Mouse (Mus musculus) heart, embryonic 15.5 days (tissue): Measurements from ENCODE around the gene Erc2. TPM values are rescaled to one million over a fixed set of nuclear protein-coding genes. Genes with fewer than 3 reads are reported as not detected.
A peak's percentile ranks its signal among the peaks of the same experiment; 100 is the strongest.

Experiments
- ATAC-seq: fragments of 200-750 bp; cut with Nextera tagmentation; replicated peaks from 2 replicates; pipeline ENCODE4 v1.8.0; 2017; ENCODE audit warnings: low read depth, moderate TSS enrichment; ENCODE audit not compliant: insufficient number of reproducible peaks, insufficient read depth, low FRiP score
- H3K27ac ChIP-seq: fragments of 300-500 bp; sonication (generic); 2 replicates; pipeline ENCODE4 v1.5.1; 2015; ENCODE audit warnings: mild to moderate bottlenecking, inconsistent platforms
- H3K27me3 ChIP-seq: fragments of 300-500 bp; sonication (generic); 2 replicates; pipeline ENCODE4 v1.6.1; 2015; ENCODE audit warnings: inconsistent platforms
- H3K36me3 ChIP-seq: fragments of 300-500 bp; sonication (generic); 2 replicates; pipeline ENCODE4 v1.6.1; 2015; ENCODE audit warnings: mild to moderate bottlenecking, inconsistent platforms
- H3K4me1 ChIP-seq: fragments of 300-500 bp; sonication (generic); replicated peaks from 2 replicates; pipeline ENCODE4 v1.6.1; 2015; ENCODE audit warnings: inconsistent platforms
- H3K4me2 ChIP-seq: fragments of 300-500 bp; sonication (generic); 2 replicates; pipeline ENCODE4 v1.6.1; 2015; ENCODE audit warnings: inconsistent platforms, mild to moderate bottlenecking, moderate library complexity
- H3K4me3 ChIP-seq: fragments of 300-500 bp; sonication (generic); 2 replicates; pipeline ENCODE4 v1.5.1; 2015; ENCODE audit warnings: mild to moderate bottlenecking, inconsistent platforms
- H3K9ac ChIP-seq: fragments of 300-500 bp; sonication (generic); 2 replicates; pipeline ENCODE4 v1.6.1; 2015; ENCODE audit warnings: mild to moderate bottlenecking, inconsistent platforms
- H3K9me3 ChIP-seq: fragments of 300-500 bp; sonication (generic); replicated peaks from 2 replicates; pipeline ENCODE4 v1.6.1; 2016; ENCODE audit warnings: inconsistent platforms
- WGBS: fragments of 180-500 bp; shearing (Covaris S2); methylation state at CpG from one replicate; pipeline ENCODE4 v1.1.7; 2015; ENCODE audit warnings: mixed read lengths; 5-methylcytosine and 5-hydroxymethylcytosine counted together
- polyA plus RNA-seq: library from polyadenylated mRNA; unstranded; fragments of >200 nt; fragmentation: Nextera tagmentation; extraction: Ambion mirVana; gene quantifications from 2 replicates; pipeline ENCODE4 v1.2.1, GENCODE M21; 2015

Erc2 gene
- polyA plus RNA-seq, 1 experiment from 2014 or later, result 2.2 TPM

DNA sequence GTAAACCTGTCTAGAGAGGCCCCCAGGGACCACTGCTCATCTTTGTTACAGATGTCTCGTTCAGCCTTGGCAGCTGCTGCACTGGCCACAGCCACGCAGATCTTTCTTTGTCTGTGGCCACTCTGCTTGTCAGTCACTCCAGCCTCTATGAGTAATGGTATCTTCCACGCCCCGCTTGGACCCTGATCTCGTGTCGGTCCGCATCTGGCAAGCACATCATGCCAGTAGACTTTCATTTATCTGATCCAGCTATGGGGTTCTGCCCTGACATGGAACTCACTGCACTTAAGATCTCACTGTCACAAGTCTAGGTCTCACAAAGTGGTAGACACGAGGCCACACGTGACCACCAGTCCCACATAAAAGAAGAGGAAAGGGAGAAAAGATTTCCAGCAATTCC, 777.7 kb downstream of the Erc2 start:
- Histone ChIP-seq H3K4me3 (no peak overlapping the region), H3K36me3 (no peaks in the 10 kb centered on the region), H3K9me3 (no peaks in the 10 kb centered on the region), H3K4me2 (no peak overlapping the region), H3K27ac (no peak overlapping the region), H3K9ac (no peak overlapping the region), H3K4me1 (no peaks in the 10 kb centered on the region), H3K27me3 (no peaks in the 10 kb centered on the region)
- ATAC-seq, result no peak
- 84% methylated on average over 9 of the region's 9 CpGs for WGBS

GRCm38 (mm10) chr14:28405277-28405840, 783.1 kb downstream of the Erc2 start:
- WGBS, result 60% methylated on average over 5 of the region's 5 CpGs
- Histone ChIP-seq H3K27ac (no peak overlapping the region), H3K27me3 (no peaks in the 10 kb centered on the region), H3K4me2 (no peak overlapping the region), H3K36me3 (no peaks in the 10 kb centered on the region), H3K4me3 (no peak overlapping the region), H3K9ac (no peak overlapping the region), H3K9me3 (no peaks in the 10 kb centered on the region), H3K4me1 (no peaks in the 10 kb centered on the region)
- ATAC-seq, result no peak; the same call in 1 of the 2 replicates

DNA sequence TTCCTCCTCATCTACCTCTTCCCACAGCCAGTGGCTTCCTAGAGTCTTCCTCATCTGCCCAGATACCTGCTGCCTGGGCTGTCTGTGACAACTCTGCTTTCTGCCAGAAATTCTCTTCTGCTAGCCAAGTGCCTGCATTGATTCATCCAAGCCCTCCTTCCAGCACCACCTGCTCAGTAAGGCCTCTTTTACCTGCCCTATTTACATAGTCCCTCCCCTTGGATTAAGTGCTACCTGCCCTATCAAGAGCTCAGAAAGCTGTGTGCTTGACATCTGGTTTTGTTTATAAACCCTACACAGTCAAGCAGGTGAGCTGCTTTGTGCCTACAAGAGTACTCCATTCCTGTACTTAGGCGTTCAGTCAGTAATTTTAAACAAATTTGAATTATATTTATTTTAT, 787.2 kb downstream of the Erc2 start:
- 83% methylated on average over 1 of the region's 1 CpGs for WGBS
- Histone ChIP-seq H3K27ac (no peak overlapping the region), H3K36me3 (no peaks in the 10 kb centered on the region), H3K4me3 (no peak overlapping the region), H3K9me3 (no peaks in the 10 kb centered on the region), H3K9ac (no peak overlapping the region), H3K27me3 (no peaks in the 10 kb centered on the region), H3K4me1 (peaks cover 20% of the 10 kb centered on the region), H3K4me2 (no peak overlapping the region)
- ATAC-seq, result no peak

DNA sequence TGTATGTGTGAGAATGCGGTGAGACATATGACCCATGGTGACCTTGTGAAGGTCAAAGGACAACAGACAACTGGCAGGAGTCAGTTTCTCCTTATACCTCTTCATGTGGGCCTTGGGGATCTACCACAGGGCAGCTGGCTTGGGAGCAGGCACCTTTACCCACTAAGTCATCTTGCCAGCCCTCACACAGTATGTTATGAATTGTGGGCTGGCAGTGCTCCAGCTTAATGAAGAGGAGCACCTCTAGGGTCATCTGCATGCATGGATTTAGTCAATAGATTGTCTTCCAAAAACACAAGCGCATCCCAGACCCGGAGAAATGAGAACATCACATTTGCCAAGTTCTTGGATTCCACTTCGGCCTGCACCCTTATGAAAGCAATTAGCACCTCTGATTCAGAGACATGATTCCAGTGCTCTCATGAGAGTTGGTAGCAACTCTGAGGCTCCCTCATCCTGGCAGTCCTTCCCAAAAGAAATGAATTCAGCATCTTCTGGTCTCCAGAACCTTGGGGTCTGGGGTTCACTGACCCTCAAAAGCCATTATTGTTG, 787.6 kb downstream of the Erc2 start:
- ATAC-seq, result no peak
- Histone ChIP-seq H3K9ac (no peak overlapping the region), H3K27me3 (no peaks in the 10 kb centered on the region), H3K36me3 (no peaks in the 10 kb centered on the region), H3K9me3 (no peaks in the 10 kb centered on the region), H3K4me1 (peaks cover 20% of the 10 kb centered on the region), H3K4me2 (no peak overlapping the region), H3K4me3 (no peak overlapping the region), H3K27ac (no peak overlapping the region)
- 95% methylated on average over 4 of the region's 4 CpGs for WGBS

- whole genome bisulfite sequencing, result 53% methylated on average over 13 of the region's 13 CpGs
- Histone ChIP-seq H3K4me2 (no peak overlapping the region), H3K9me3 (no peaks in the 10 kb centered on the region), H3K36me3 (no peaks in the 10 kb centered on the region), H3K9ac (no peak overlapping the region), H3K27me3 (no peaks in the 10 kb centered on the region), H3K27ac (no peak overlapping the region), H3K4me1 (peaks cover 20% of the 10 kb centered on the region), H3K4me3 (no peak overlapping the region)
- no peak for ATAC-seq
These were observed 788.6 kb downstream of the Erc2 start for GRCm38 (mm10) chr14:28410789-28411225.

DNA sequence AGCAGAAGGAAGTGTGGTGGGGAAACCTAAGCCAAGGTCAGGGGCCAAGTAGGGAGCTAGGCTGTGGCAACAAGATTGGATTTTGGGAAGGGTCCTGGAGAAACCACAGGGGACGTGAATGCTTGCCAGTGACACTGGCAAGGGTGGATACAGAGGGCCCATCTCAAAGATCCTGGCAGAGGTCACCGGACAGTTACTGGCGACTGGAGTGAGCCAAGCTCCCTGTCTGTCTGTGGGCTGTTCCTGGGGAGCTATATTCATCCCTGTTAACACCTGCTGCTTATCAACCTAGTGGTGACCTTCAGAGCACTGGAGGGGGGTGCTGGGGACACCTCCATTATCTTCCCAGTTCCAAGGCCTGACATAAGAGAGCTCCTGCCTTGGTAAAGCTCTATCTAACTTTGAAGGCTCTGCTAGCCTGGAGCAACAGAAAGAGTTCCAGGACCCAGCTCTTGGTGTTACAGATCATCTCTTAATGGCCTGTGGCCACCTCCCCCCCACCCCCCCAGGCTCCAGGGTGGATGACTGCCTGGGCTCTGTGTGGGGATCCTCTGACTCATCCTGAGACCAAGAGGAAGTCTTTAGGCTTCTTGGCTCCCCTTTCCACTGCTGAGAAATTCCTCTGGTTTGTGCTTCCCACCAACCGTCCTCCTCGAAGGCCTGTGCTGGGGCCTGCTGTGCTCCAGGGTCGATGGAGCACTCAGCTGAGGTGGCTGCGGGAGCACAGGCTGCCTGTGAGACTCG, 790.2 kb downstream of the Erc2 start:
- Histone ChIP-seq H3K27ac (no peak overlapping the region), H3K9me3 (no peaks in the 10 kb centered on the region), H3K9ac (no peak overlapping the region), H3K4me3 (no peak overlapping the region), H3K27me3 (no peaks in the 10 kb centered on the region), H3K36me3 (no peaks in the 10 kb centered on the region), H3K4me1 (peaks cover 32% of the 10 kb centered on the region), H3K4me2 (no peak overlapping the region)
- 61% methylated on average over 8 of the region's 8 CpGs for WGBS
- no peak for ATAC-seq

GRCm38 (mm10) chr14:28413516-28413915, 791.3 kb downstream of the Erc2 start:
- no peak overlapping the region for H3K27ac ChIP-seq
- peaks cover 40% of the 10 kb centered on the region for H3K4me1 ChIP-seq
- no peak overlapping the region for H3K4me3 ChIP-seq
- no peak for ATAC-seq
- H3K9ac ChIP-seq, result no peak overlapping the region
- H3K27me3 ChIP-seq, result 0 out of 2 replicates have a peak, but pooled peaks cover under 1% of the 10 kb centered on the region
- H3K4me2 ChIP-seq, result no peak overlapping the region
- H3K9me3 ChIP-seq, result no peaks in the 10 kb centered on the region
- H3K36me3 ChIP-seq, result no peaks in the 10 kb centered on the region
- 73% methylated on average over 7 of the region's 7 CpGs for WGBS

DNA sequence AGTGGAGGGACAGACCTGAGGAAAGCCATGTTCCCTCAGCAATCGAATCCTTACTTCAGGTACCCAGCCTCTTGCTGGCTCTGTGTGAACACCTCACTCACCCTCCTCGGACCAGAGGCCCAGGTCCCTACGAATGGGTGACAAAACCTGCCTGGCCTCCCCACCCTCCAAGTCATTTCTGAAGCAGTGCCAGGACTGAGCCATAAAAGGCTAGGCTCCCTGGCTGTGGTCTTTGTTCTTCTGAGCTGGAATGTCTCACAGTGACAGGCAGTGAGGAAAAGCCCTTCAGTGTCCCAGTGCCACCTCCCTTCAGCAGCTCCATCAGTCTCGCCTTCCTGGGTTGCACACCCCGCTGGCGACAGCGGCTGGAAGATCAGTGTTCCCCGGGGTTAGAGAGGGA, 794.8 kb downstream of the Erc2 start:
- Histone ChIP-seq H3K27me3 (0 out of 2 replicates have a peak, but pooled peaks cover 3% of the 10 kb centered on the region), H3K36me3 (no peaks in the 10 kb centered on the region), H3K9me3 (no peaks in the 10 kb centered on the region), H3K4me1 (peaks cover 34% of the 10 kb centered on the region), H3K27ac (peak overlapping the region; percentile 78), H3K9ac (no peak overlapping the region), H3K4me3 (no peak overlapping the region), H3K4me2 (no peak overlapping the region)
- ATAC-seq, result peak; percentile 95
- WGBS, result 6% methylated on average over 8 of the region's 8 CpGs

DNA sequence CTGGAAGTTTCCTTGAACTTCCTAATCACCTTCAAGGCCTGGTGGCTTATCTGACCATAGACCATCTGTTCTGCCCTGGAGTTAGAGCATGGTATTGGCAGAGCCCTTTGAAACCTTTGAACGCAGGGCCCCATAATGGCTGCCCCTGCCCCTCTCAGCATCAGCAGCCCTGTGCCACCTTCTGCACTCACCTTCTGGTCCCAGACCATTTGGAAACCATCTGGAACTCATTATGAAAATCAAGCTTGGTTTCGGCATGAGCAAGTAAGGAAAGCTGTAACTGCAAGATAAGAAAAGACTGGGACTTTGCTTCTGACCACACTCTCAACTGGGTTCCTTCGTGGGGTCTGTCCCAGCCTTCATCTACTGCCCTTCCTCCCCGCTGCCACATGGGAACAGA, 796.3 kb downstream of the Erc2 start:
- Histone ChIP-seq H3K9me3 (no peaks in the 10 kb centered on the region), H3K4me2 (no peak overlapping the region), H3K4me3 (no peak overlapping the region), H3K36me3 (no peaks in the 10 kb centered on the region), H3K27ac (no peak overlapping the region), H3K4me1 (peaks cover 21% of the 10 kb centered on the region), H3K27me3 (0 out of 2 replicates have a peak, but pooled peaks cover 3% of the 10 kb centered on the region), H3K9ac (no peak overlapping the region)
- WGBS, result 72% methylated on average over 4 of the region's 4 CpGs
- no peak for ATAC-seq

DNA sequence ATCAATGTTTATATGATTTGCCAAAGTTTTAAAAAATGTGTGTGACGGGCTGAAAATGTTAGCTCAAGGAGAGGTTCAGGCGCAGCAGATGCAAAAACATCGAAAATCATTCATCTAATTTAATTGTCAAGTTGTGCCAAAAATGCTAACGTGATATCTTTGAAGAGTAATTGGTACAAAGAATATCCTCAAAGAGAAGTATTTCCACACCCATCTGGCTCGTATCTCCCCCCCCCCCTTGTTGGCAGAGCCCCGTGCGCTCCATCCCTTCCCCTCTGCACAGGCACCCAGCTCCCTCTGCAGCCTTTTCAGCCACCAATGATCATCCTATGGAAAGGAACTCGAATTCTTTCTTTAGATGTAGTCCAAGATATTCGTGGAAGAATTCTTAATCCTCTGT, 797.0 kb downstream of the Erc2 start:
- Histone ChIP-seq H3K4me3 (no peak overlapping the region), H3K36me3 (no peaks in the 10 kb centered on the region), H3K4me2 (no peak overlapping the region), H3K4me1 (peaks cover 21% of the 10 kb centered on the region), H3K27ac (no peak overlapping the region), H3K9me3 (no peaks in the 10 kb centered on the region), H3K9ac (no peak overlapping the region), H3K27me3 (0 out of 2 replicates have a peak, but pooled peaks cover 3% of the 10 kb centered on the region)
- no peak for ATAC-seq
- 79% methylated on average over 9 of the region's 9 CpGs for WGBS

GRCm38 (mm10) chr14:28420596-28420995, 798.4 kb downstream of the Erc2 start:
- 85% methylated on average over 11 of the region's 11 CpGs for WGBS
- Histone ChIP-seq H3K4me3 (no peak overlapping the region), H3K27me3 (0 out of 2 replicates have a peak, but pooled peaks cover 3% of the 10 kb centered on the region), H3K27ac (no peak overlapping the region), H3K4me1 (peaks cover 21% of the 10 kb centered on the region), H3K36me3 (no peaks in the 10 kb centered on the region), H3K9me3 (no peaks in the 10 kb centered on the region), H3K9ac (no peak overlapping the region), H3K4me2 (no peak overlapping the region)
- ATAC-seq, result no peak
